Mouse (Mus musculus) thymus, adult 18-20 months (tissue): ENCODE results near the gene Kirrel3.

Experiments used
- DNase-seq, 2 experiments: peaks; one replicate each; pipeline ENCODE4 v3.0.0; 2022; ENCODE audit warnings: mixed read lengths in 2 of 2

Kirrel3 gene

GRCm38 (mm10) chr9:34905164-34905563 is 419.5 kb downstream of the Kirrel3 start:
- no peak for DNase-seq

- DNase-seq: no peak
These were observed 422.3 kb downstream of the Kirrel3 start for GRCm38 (mm10) chr9:34908040-34908439.

- no peak for DNase-seq
These were observed 426.1 kb downstream of the Kirrel3 start for GRCm38 (mm10) chr9:34911838-34912237.

GRCm38 (mm10) chr9:34912273-34912972 is 426.7 kb downstream of the Kirrel3 start:
- no peak for DNase-seq

GRCm38 (mm10) chr9:34912996-34913395 is 427.3 kb downstream of the Kirrel3 start:
- no peak for DNase-seq

GRCm38 (mm10) chr9:34918976-34919375 is 433.3 kb downstream of the Kirrel3 start:
- DNase-seq: no peak

GRCm38 (mm10) chr9:34920116-34920515 is 434.4 kb downstream of the Kirrel3 start:
- no peak for DNase-seq

- DNase-seq: no peak
These were observed 436.2 kb downstream of the Kirrel3 start for GRCm38 (mm10) chr9:34921941-34922340.

GRCm38 (mm10) chr9:34922716-34923115 is 437.0 kb downstream of the Kirrel3 start:
- no peak for DNase-seq

GRCm38 (mm10) chr9:34923134-34923931 is 437.6 kb downstream of the Kirrel3 start:
- DNase-seq: no peak

- DNase-seq: no peak
These were observed 439.9 kb downstream of the Kirrel3 start for GRCm38 (mm10) chr9:34925616-34926015.

- DNase-seq: no peak
These were observed 444.7 kb downstream of the Kirrel3 start for GRCm38 (mm10) chr9:34930371-34930770.

- DNase-seq: no peak
These were observed 452.4 kb downstream of the Kirrel3 start for GRCm38 (mm10) chr9:34938140-34938539.

GRCm38 (mm10) chr9:34939621-34940020 is 453.9 kb downstream of the Kirrel3 start:
- DNase-seq: no peak

GRCm38 (mm10) chr9:34942122-34942831 is 456.6 kb downstream of the Kirrel3 start:
- no peak for DNase-seq

GRCm38 (mm10) chr9:34942996-34943395 is 457.3 kb downstream of the Kirrel3 start:
- DNase-seq: no peak

GRCm38 (mm10) chr9:34945301-34945700 is 459.6 kb downstream of the Kirrel3 start:
- DNase-seq: no peak

GRCm38 (mm10) chr9:34947258-34947657 is 461.6 kb downstream of the Kirrel3 start:
- no peak for DNase-seq

- DNase-seq: no peak
These were observed 462.0 kb downstream of the Kirrel3 start for GRCm38 (mm10) chr9:34947717-34948116.

GRCm38 (mm10) chr9:34953420-34953819 is 467.7 kb downstream of the Kirrel3 start:
- no peak for DNase-seq

- no peak for DNase-seq
These were observed 468.5 kb downstream of the Kirrel3 start for GRCm38 (mm10) chr9:34954212-34954611.

- no peak for DNase-seq
These were observed 470.8 kb downstream of the Kirrel3 start for GRCm38 (mm10) chr9:34956512-34956911.

- DNase-seq: no peak
These were observed 472.0 kb downstream of the Kirrel3 start for GRCm38 (mm10) chr9:34957691-34958090.
